Mouse (Mus musculus) heart, embryonic 13.5 days (tissue): Measurements from ENCODE around the gene Coa5. TPM values are rescaled to one million over a fixed set of nuclear protein-coding genes. Genes with fewer than 3 reads are reported as not detected.
A peak's percentile ranks its signal among the peaks of the same experiment; 100 is the strongest.

Experiments
- ATAC-seq: fragments of 200-750 bp; cut with Nextera tagmentation; 2 replicates; pipeline ENCODE4 v1.8.0; 2017; ENCODE audit warnings: moderate TSS enrichment; ENCODE audit not compliant: insufficient number of reproducible peaks, low FRiP score, low TSS enrichment; ENCODE audit errors: extremely low read depth
- H3K27ac ChIP-seq: fragments of 300-500 bp; sonication (generic); replicated peaks from 2 replicates; pipeline ENCODE4 v1.5.1; 2015; ENCODE audit warnings: moderate library complexity, mild to moderate bottlenecking, inconsistent platforms
- H3K27me3 ChIP-seq: fragments of 300-500 bp; sonication (generic); replicated peaks from 2 replicates; pipeline ENCODE4 v1.6.1; 2015; ENCODE audit warnings: mild to moderate bottlenecking, inconsistent platforms
- H3K36me3 ChIP-seq: fragments of 300-500 bp; sonication (generic); 2 replicates; pipeline ENCODE4 v1.6.1; 2015; ENCODE audit warnings: mild to moderate bottlenecking, inconsistent platforms
- H3K4me1 ChIP-seq: fragments of 300-500 bp; sonication (generic); 2 replicates; pipeline ENCODE4 v1.6.1; 2015; ENCODE audit warnings: inconsistent platforms
- H3K4me2 ChIP-seq: fragments of 300-500 bp; sonication (generic); 2 replicates; pipeline ENCODE4 v1.6.1; 2015; ENCODE audit warnings: inconsistent platforms, mild to moderate bottlenecking, moderate library complexity
- H3K4me3 ChIP-seq: fragments of 300-500 bp; sonication (generic); 2 replicates; pipeline ENCODE4 v1.5.1; 2015; ENCODE audit warnings: moderate library complexity, mild to moderate bottlenecking, inconsistent platforms
- H3K9ac ChIP-seq: fragments of 300-500 bp; sonication (generic); 2 replicates; pipeline ENCODE4 v1.6.1; 2015; ENCODE audit warnings: inconsistent platforms, mild to moderate bottlenecking, moderate library complexity
- H3K9me3 ChIP-seq: fragments of 300-500 bp; sonication (generic); 2 replicates; pipeline ENCODE4 v1.6.1; 2016; ENCODE audit warnings: inconsistent platforms
- WGBS: fragments of 180-500 bp; shearing (Covaris S2); methylation state at CpG from one replicate; pipeline ENCODE4 v1.1.7; 2015; ENCODE audit warnings: mixed read lengths; 5-methylcytosine and 5-hydroxymethylcytosine counted together
- polyA plus RNA-seq: library from polyadenylated mRNA; unstranded; fragments of >200 nt; fragmentation: Nextera tagmentation; extraction: Ambion mirVana; gene quantifications from 2 replicates; pipeline ENCODE4 v1.2.1, GENCODE M21; 2015

The Coa5 gene
- polyA plus RNA-seq, result 56.8 and 60.0 TPM in 2 replicates

DNA sequence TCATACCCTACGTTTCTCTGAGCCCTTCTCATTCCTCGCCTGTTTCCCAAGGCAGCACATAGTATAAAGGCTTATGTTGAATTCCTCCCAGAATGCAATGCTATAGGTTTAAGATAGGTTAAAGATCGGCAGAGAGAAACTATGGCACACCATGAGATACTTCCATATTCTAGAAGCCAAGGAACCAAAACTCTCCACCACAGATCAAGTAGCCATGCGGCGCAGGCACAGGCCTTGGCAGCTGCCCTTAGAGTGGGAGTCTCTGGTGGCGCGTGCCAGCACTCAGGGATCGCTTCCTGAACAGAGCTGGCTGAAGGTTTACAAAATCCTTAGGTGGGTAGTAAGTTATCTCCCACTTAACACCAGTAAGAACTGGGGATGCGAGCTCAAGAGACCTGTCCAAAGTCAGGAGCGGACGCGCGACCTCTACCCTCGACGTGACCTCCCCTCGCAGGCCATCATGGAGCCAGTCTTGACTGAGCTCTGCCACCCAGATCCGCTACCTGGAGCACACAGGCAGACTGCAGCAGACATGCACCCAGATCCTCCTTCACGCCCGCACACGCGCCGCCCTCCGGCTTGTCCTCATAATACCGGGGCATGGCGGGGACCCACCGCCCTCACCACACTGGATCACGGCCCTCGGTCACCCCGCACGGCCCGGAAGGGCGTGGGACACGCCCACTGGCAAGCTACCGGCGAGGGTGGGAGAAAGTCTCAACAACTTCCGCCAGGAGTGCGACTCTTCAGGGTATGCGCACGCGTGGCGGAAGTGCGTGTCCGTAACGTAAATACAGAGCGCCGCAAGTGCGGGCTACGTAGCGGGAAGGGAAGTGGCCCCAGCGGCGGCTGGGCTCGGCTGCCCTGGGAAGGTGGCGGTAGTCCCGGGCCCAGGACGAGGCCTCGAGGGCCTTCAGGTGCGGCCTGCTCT is at the start of gene Coa5, which contains the start of gene Unc50:
Gene Coa5 (minus strand): TSS at position 738 of the 931 bp plus-strand sequence.
Gene Unc50 (plus strand): TSS at position 774 of the 931 bp plus-strand sequence.
- no peaks in the 10 kb centered on the region for H3K27me3 ChIP-seq
- peak within 1 kb of the TSS; percentile 96 for H3K4me3 ChIP-seq
- peaks cover 30% of the 10 kb centered on the region for H3K4me1 ChIP-seq
- H3K4me2 ChIP-seq, result peak within 1 kb of the TSS; percentile 95
- peak within 1 kb of the TSS; percentile 97 for H3K9ac ChIP-seq
- ATAC-seq, result peak; percentile 94
- H3K36me3 ChIP-seq, result peaks cover 63% of the 10 kb centered on the region
- H3K27ac ChIP-seq, result peak within 1 kb of the TSS; percentile 78
- H3K9me3 ChIP-seq, result no peaks in the 10 kb centered on the region
- WGBS, result 3% methylated on average over 57 of the region's 57 CpGs

DNA sequence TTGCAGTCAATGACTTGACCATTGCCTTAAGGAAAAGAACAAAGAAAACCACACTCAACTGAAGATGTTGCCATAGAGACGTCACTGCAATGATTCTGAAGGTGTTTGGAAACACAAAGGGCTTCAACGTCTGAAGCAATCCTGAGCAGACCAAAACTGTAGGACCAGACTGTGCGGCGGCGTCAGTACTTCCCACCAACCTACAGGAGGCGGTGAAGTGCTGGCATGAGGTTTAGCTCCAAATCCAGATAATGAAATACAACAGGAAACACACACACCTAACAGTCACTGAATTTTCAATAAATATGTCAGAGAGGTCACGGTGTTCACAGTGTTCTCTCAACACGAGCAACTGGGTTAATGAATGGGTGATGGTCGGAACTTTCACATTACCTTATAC is 49.2 kb upstream of the Coa5 start:
- 68% methylated on average over 9 of the region's 9 CpGs for WGBS
- H3K27ac ChIP-seq, result no peak overlapping the region

DNA sequence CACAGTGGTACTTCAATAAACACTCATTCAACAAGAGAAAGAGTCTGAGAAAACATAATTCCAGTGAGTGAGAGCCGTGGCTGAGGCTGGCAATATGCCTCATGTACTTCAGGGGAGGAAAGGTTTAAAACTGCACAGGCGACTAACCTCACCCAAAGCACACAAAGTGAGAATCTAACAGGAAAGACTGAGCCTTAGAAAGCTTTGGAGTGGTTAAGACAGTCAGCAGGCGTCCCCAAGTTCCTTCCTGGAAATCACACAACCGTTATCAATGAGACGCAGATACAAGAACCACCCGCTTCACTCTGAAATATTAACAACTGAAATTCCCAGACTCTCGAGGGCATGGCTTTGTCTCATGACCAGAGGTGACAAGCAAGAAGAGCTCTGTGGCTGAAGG is 48.5 kb upstream of the Coa5 start:
- WGBS, result 25% methylated on average over 7 of the region's 7 CpGs
- Histone ChIP-seq H3K4me3 (peak overlapping the region; percentile 22; the same call in 1 of the 2 replicates), H3K9ac (no peak overlapping the region), H3K4me1 (peaks cover 27% of the 10 kb centered on the region), H3K27me3 (no peaks in the 10 kb centered on the region), H3K9me3 (no peaks in the 10 kb centered on the region), H3K4me2 (peak overlapping the region; percentile 59), H3K36me3 (no peaks in the 10 kb centered on the region), H3K27ac (peak overlapping the region; percentile 54)
- no peak; the same call in 1 of the 2 replicates for ATAC-seq

More for the DNA sequence above, 49.2 kb upstream of the Coa5 start:
- H3K4me1 ChIP-seq, result peaks cover 23% of the 10 kb centered on the region
- H3K9ac ChIP-seq, result no peak overlapping the region
- H3K4me2 ChIP-seq, result no peak overlapping the region
- H3K9me3 ChIP-seq, result no peaks in the 10 kb centered on the region
- H3K36me3 ChIP-seq, result no peaks in the 10 kb centered on the region
- H3K27me3 ChIP-seq, result no peaks in the 10 kb centered on the region
- no peak for ATAC-seq
- H3K4me3 ChIP-seq, result no peak overlapping the region

DNA sequence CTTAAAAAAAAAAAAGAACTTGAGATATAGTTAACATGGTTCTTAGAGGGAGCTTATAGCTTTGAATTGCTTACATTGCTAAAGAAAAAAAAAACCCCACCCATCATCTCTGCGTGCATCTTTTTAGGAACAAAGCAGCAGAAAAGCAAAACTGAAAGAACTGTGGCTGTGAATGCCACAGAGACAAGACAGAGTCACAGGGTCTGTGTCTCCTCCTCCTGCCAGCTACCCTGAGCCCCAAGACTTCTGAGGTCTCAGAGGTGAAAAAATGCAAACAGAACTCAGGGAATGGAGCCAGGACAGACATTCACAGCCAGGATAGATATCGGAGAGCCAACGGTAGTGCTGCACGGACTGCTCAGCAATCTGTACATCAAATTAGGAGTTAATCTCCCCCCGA is 48.0 kb upstream of the Coa5 start:
- no peak for ATAC-seq
- Histone ChIP-seq H3K9ac (0 out of 2 replicates have a peak overlapping the region, but pooled peaks have one; percentile 10), H3K9me3 (no peaks in the 10 kb centered on the region), H3K4me1 (peaks cover 27% of the 10 kb centered on the region), H3K36me3 (no peaks in the 10 kb centered on the region), H3K27me3 (no peaks in the 10 kb centered on the region), H3K4me2 (peak overlapping the region; percentile 59), H3K27ac (peak overlapping the region; percentile 54), H3K4me3 (peak overlapping the region; percentile 22)
- 37% methylated on average over 5 of the region's 5 CpGs for WGBS

DNA sequence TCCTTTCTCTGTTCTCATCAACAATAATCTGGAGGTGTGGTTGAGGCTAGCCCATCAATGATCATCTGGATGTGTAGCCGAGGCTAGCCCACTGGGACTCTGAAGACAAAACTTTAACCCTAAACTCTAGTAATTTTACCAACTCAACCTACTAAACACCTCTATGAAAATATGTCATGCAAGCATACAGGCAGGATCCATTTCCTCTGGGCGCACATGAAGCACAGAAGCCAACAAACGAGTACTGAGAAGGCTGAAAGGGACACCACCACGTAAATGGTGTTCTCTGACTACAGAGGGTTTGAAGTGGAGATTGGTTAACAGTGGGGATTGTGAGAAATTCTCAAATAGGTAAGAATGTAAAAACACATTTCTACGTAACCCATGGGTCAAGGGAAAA is 47.3 kb upstream of the Coa5 start:
- Histone ChIP-seq H3K27me3 (no peaks in the 10 kb centered on the region), H3K9ac (no peak overlapping the region), H3K27ac (no peak overlapping the region), H3K9me3 (no peaks in the 10 kb centered on the region), H3K36me3 (no peaks in the 10 kb centered on the region), H3K4me3 (no peak overlapping the region), H3K4me2 (no peak overlapping the region), H3K4me1 (peaks cover 27% of the 10 kb centered on the region)
- ATAC-seq, result no peak
- WGBS, result 84% methylated on average over 5 of the region's 5 CpGs

DNA sequence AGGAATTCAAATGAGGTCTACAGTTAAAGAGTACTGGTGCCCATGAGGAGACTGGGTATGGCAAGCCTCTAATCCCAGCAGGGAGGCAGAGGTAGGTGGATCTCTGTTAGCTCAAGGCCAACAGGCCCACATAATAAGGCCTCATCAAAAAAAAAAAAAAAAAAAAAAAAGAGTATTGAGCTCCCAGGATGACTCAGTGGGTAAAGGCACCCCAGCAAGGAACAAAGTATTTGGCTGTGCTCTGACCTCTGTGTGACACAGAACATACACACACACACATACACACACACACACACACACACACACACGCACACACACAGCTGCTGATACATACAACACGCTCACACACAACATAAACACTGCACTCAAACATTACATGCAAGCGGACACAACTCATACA is 45.4 kb upstream of the Coa5 start:
- no peak overlapping the region for H3K4me2 ChIP-seq
- H3K27ac ChIP-seq, result no peak overlapping the region
- ATAC-seq, result no peak
- H3K4me1 ChIP-seq, result peaks cover 27% of the 10 kb centered on the region
- no peaks in the 10 kb centered on the region for H3K36me3 ChIP-seq
- H3K9me3 ChIP-seq, result no peaks in the 10 kb centered on the region
- 93% methylated on average over 3 of the region's 3 CpGs for WGBS
- H3K9ac ChIP-seq, result no peak overlapping the region
- no peaks in the 10 kb centered on the region for H3K27me3 ChIP-seq
- no peak overlapping the region for H3K4me3 ChIP-seq

DNA sequence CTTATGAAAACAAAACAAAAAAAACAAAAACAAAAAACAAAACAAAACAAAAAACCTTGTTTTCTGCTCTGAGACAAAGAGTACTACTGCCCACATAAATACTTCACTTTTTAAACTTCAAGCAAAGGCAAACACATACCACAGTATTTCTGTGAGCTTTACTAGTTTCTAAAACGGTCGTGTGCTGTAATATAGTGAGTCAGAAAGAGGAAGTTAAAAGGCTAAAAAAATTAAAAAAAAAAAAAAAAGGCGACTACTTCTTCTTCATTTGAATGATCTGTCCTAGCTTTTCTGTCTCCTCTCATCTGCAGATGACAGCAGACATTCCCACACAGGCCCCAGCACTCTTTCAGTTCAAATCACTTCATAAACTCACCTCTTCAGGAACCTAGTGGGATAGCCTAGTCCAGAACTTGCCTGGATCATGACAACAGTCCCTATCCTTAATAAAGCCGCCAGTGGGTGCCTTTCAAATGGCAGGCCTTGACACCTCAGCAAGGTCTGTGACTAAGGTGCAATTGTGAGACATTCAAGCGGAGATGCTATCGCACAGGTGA is 44.8 kb upstream of the Coa5 start:
- Histone ChIP-seq H3K4me1 (peaks cover 27% of the 10 kb centered on the region), H3K4me2 (no peak overlapping the region), H3K27ac (no peak overlapping the region), H3K36me3 (no peaks in the 10 kb centered on the region), H3K27me3 (no peaks in the 10 kb centered on the region), H3K4me3 (no peak overlapping the region), H3K9me3 (no peaks in the 10 kb centered on the region), H3K9ac (no peak overlapping the region)
- no peak for ATAC-seq
- WGBS, result 84% methylated on average over 6 of the region's 6 CpGs

DNA sequence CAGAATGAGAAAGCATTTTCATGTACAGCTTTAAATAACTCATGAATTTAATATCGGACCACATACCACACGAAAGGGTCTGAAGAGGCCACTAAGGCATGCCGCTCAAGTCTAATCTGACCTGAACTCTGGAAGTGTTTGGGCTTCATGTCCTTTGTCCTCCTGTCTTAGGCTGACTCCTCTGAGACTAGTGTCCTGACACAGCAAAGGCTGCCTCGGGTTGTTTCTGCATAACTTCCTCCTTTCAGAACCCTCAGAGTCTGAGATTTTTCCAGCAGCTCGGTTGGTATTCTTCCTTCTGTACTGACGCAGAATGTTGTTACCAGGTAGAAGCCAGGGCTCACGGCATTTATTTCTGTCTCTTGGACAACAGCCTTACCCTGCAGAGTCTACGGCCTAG is 44.1 kb upstream of the Coa5 start:
- no peak overlapping the region for H3K4me2 ChIP-seq
- H3K27me3 ChIP-seq, result no peaks in the 10 kb centered on the region
- peak overlapping the region; percentile 37 for H3K27ac ChIP-seq
- no peaks in the 10 kb centered on the region for H3K9me3 ChIP-seq
- peaks cover 25% of the 10 kb centered on the region for H3K4me1 ChIP-seq
- 48% methylated on average over 8 of the region's 8 CpGs for WGBS
- no peak for ATAC-seq
- H3K4me3 ChIP-seq, result no peak overlapping the region
- 0 out of 2 replicates have a peak overlapping the region, but pooled peaks have one; percentile 30 for H3K9ac ChIP-seq
- no peaks in the 10 kb centered on the region for H3K36me3 ChIP-seq

DNA sequence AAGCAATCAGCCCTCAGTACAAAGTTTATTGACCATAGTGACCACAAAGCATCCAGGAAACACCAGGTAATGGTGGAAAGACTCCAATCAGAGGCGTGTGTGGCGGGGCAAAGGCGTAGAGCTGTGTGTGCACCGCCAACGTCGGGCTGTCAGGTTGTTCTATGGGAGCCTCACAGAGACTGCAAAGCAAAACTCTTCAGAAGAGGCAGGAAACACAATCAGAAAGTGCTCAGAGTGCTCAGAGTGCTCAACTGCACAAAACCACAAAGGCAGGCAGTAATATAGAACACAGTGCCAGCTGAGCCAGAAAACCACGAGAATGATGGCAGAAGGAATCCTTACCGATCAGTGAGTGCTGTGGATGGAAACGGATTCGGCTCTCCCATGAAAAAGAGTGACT is 43.3 kb upstream of the Coa5 start:
- H3K27ac ChIP-seq, result no peak overlapping the region
- no peaks in the 10 kb centered on the region for H3K27me3 ChIP-seq
- H3K4me1 ChIP-seq, result peaks cover 17% of the 10 kb centered on the region
- no peak for ATAC-seq
- H3K4me2 ChIP-seq, result no peak overlapping the region
- no peak overlapping the region for H3K9ac ChIP-seq
- 80% methylated on average over 10 of the region's 10 CpGs for WGBS
- H3K9me3 ChIP-seq, result no peaks in the 10 kb centered on the region
- H3K4me3 ChIP-seq, result no peak overlapping the region
- H3K36me3 ChIP-seq, result 0 out of 2 replicates have a peak, but pooled peaks cover 2% of the 10 kb centered on the region

DNA sequence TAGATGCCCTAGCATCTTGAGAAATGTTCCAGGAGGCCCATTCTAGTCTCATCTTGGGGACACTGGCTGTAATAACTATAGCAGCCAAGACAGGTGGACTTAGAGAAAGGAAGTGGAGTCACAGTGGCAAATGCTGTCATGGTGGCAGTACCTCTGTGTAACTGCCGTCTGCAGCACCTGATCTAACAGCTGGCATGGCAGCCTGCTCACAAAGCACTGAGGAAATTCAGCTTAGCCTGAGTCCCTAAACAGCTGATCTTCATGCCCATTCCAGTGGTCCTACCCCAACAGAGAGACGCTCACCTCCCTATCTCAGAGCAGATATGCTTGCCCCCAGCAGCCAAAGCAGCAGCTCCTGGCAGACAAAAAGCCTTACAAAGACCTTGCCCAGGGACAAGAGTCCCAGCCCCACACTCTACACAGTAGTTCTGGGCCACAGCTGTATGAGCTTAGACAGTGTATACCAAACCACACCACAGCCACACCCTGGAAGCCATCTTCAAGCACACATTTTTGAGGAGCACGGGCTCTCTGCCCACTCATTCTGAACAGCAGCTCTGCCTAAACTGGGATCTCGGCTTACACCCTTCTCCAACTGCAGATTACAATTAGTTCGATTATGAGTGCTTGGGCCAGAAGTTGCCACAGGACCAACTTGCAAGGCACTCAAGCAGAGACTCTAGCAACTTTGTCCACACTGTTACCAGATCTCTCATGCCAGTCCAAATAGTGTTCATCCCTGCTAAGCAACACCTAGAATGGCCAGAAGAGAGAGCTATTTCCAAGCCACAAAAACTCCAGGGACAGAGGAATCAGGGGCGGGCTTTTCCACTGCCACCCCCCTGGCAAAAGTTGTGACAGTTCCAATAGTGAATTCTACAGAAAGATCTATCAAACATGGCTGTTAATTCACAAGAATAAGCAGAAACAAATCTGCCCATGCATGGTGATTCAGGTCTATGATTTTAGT is 41.6 kb upstream of the Coa5 start:
- WGBS, result 67% methylated on average over 6 of the region's 6 CpGs
- no peak for ATAC-seq
- no peaks in the 10 kb centered on the region for H3K9me3 ChIP-seq
- no peak overlapping the region for H3K27ac ChIP-seq
- H3K4me3 ChIP-seq, result no peak overlapping the region
- H3K4me2 ChIP-seq, result no peak overlapping the region
- H3K27me3 ChIP-seq, result no peaks in the 10 kb centered on the region
- 0 out of 2 replicates have a peak, but pooled peaks cover 4% of the 10 kb centered on the region for H3K36me3 ChIP-seq
- no peak overlapping the region for H3K9ac ChIP-seq
- H3K4me1 ChIP-seq, result peaks cover 7% of the 10 kb centered on the region; the same call in 1 of the 2 replicates
